Mouse (Mus musculus): ENCODE data around the gene Zer1.

- TF ChIP-seq POLR2A (IDR thresholded peaks at IDR 0.05; ENCODE audit: borderline replicate concordance, extremely low read depth, low read depth, low read length) (no peak), CTCF (IDR thresholded peaks at IDR 0.05; ENCODE audit: insufficient read depth, low read length) (no peak)
These were observed 16.1 kb downstream of the Zer1 start for GRCm38 (mm10) chr2:30108260-30108659.
